Mouse (Mus musculus) kidney, adult 2 months (tissue): ENCODE results near the gene Grap2. TPM values are rescaled to one million over a fixed set of nuclear protein-coding genes. Genes with fewer than 3 reads are reported as not detected.

Experiments
- DNase-seq: peaks from one replicate; pipeline ENCODE4 v3.0.0; 2021
- H3K27ac ChIP-seq: fragments of 200-500 bp; 2 replicates; pipeline ENCODE4 v1.5.1; 2012; ENCODE audit warnings: low read depth, low read length, control low read depth, inconsistent platforms; ENCODE audit not compliant: insufficient read depth
- H3K27me3 ChIP-seq: fragments of 200-500 bp; replicated peaks from 2 replicates; pipeline ENCODE4 v1.6.1; 2012; ENCODE audit warnings: mild to moderate bottlenecking, moderate library complexity, low read length, inconsistent platforms; ENCODE audit not compliant: control insufficient read depth, insufficient read depth
- H3K36me3 ChIP-seq: fragments of 200-500 bp; 2 replicates; pipeline ENCODE4 v1.6.1; 2012; ENCODE audit warnings: mild to moderate bottlenecking, moderate library complexity, low read length, inconsistent platforms; ENCODE audit not compliant: control insufficient read depth, insufficient read depth
- H3K4me1 ChIP-seq: fragments of 200-500 bp; 2 replicates; pipeline ENCODE4 v1.6.1; 2011; ENCODE audit warnings: low read length; ENCODE audit not compliant: control insufficient read depth, insufficient read depth
- H3K4me3 ChIP-seq: fragments of 200-500 bp; 2 replicates; pipeline ENCODE4 v1.5.1; 2011; ENCODE audit warnings: mild to moderate bottlenecking, low read depth, low read length, control low read depth; ENCODE audit not compliant: insufficient read depth
- CTCF ChIP-seq: fragments of 200-500 bp; conservative IDR thresholded peaks from 2 replicates; pipeline ENCODE4 v1.5.1; 2011; ENCODE audit warnings: low read depth, mild to moderate bottlenecking, control low read depth, low read length, moderate library complexity, mixed read lengths; ENCODE audit not compliant: insufficient read depth, insufficient read length
- POLR2A ChIP-seq: fragments of 200-500 bp; IDR thresholded peaks from one replicate; pipeline ENCODE4 v1.6.1; 2011; ENCODE audit warnings: low read depth, low read length, control low read depth
- WGBS: fragments of 180-500 bp; shearing (Covaris S2); methylation state at CpG from one replicate; pipeline ENCODE4 v1.1.7; 2018; 5-methylcytosine and 5-hydroxymethylcytosine counted together
- polyA plus RNA-seq: library from polyadenylated mRNA; depleted of rRNA; stranded (reverse); fragments of >200 nt; gene quantifications from 2 replicates; pipeline ENCODE4 v1.2.3, GENCODE M21; 2012; rRNA removed

The Grap2 gene
- 0.31 and 2.5 TPM in 2 replicates for polyA plus RNA-seq

DNA sequence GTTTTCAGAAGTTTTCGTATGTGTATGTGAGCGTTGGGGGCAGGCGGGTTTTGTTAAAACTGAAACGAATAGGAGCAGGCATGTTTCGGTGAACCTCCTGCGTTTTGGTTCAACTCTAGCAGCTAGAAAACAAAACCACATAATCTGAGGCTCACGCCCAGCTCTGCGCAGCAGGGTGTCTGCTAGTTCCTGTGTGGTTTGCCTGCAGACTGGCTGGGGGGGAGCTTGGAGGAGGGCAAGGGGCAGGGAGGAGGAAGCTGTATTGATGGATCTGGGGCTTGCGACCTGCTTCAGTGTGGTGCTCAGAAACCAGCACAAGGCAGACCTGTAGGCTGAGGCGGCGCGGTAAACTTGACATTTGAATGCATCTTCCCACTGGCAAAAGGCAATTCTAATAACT, at the start of gene Grap2:
Gene Grap2 (plus strand): TSS at position 304 of the 400 bp plus-strand sequence.
- Histone ChIP-seq H3K4me1 (no peaks in the 10 kb centered on the region), H3K4me3 (no peak within 1 kb of the TSS), H3K27me3 (no peaks in the 10 kb centered on the region), H3K27ac (no peak within 1 kb of the TSS), H3K36me3 (no peaks in the 10 kb centered on the region)
- peak; percentile 17 for DNase-seq
- TF ChIP-seq CTCF (no peak), POLR2A (no peak)
- 74% methylated on average over 12 of the region's 12 CpGs for WGBS

DNA sequence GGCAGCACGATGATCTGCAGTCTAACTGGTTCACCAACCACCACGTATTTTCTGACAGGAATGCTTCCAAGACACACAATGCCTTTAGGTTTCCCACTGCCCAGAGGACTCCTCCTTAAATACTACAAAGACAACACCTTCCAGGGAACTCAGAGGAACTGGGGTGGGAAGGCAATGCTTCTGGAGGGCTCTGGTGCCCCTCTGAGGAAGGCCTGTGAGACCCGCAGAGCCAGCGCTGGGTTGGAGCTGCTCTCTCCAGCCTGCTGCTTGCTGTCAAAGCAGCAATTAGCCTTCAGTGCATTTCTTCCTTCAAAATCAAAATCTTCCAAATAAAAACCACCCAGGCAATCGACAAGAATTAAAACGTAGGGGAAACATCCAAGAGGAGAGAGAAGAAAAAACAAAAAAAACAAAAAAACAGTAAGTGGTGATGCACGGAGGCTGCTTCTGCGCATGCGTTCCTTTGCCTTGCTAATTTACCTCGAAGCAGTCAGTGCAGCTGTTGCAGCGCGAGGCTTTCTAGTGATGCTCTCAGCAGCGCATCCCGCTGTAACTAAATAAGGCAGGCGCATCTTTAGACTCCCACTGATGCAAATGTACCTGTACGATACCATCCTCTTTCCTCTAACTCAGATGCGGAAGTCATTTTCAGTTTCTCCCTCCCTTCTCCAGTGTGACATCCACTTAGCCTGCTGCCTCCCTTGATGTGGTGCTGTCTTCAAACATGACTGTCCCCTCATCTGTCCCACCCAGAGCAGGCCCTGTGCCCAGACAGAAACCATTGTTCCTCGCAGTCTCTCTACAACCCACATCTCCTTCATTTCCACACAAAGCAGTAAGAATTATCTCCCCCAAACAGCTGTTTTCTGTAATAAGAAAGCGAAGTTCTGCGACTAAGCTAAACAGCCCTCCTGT, 42.2 kb upstream of the Grap2 start:
- Histone ChIP-seq H3K4me1 (no peaks in the 10 kb centered on the region), H3K27ac (no peak overlapping the region), H3K4me3 (no peak overlapping the region), H3K36me3 (no peaks in the 10 kb centered on the region), H3K27me3 (no peaks in the 10 kb centered on the region)
- DNase-seq, result no peak
- WGBS, result 49% methylated on average over 20 of the region's 20 CpGs
- TF ChIP-seq POLR2A (no peak), CTCF (no peak)

DNA sequence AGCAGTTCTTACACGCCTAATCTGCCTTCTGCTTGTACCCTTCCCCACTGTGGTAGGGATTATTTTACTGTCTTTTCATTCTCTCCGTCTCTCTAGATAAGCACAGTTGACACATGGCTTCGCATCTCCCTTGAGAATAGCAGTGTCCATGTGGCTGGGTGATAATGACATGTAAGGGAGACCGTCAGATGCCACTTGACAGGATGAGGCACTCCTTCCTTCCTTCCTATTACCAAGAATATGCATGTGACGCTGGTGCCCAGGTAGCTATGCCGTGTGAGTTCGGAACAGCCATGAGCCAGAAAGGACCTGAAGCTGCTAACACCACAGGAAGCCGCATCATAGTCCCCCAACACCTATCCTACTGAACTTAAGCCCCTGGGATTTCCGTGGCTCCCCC, 41.4 kb upstream of the Grap2 start:
- no peak for DNase-seq
- H3K36me3 ChIP-seq, result no peaks in the 10 kb centered on the region
- TF ChIP-seq POLR2A (no peak), CTCF (no peak)
- H3K27me3 ChIP-seq, result no peaks in the 10 kb centered on the region
- WGBS, result 74% methylated on average over 9 of the region's 9 CpGs
- H3K27ac ChIP-seq, result no peak overlapping the region
- no peaks in the 10 kb centered on the region for H3K4me1 ChIP-seq
- no peak overlapping the region for H3K4me3 ChIP-seq

DNA sequence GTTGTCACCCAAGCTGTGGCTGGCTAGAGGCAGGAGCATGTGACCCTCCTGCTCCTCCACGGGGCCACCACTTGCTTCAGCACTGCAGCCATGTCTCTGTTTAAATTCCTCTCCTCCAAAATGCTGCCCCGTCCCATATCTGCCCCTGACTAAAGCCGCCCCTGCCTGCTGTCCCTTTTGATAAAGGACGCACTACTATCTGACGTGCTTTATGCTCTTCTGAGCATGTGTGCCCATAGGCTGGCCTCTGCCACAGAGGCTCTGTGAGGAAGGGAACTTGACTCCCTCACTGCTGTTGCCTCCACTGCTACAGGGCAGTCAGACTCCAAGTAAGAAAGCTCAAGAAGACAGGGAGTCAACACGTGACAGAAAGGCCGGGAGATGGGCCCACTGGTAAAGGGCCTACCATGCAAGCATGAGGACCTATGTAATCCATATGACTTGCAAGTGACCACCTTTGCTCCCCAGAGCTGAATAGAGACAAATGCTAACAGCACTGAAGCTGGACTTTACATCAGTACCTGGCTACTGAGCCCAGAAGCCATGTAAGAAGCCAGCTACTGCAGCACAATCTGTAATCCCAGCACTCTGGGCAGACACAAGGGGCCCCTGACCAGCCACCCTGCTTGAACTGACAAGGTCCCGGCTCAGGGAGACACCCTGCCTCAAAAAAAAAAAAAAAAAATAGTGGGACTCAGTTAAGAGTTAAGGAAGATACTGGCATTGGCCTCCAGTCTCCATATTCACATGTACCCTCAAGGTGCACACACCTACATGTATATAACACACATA, 39.9 kb upstream of the Grap2 start:
- WGBS, result 86% methylated on average over 8 of the region's 8 CpGs
- Histone ChIP-seq H3K4me3 (no peak overlapping the region), H3K4me1 (no peaks in the 10 kb centered on the region)

DNA sequence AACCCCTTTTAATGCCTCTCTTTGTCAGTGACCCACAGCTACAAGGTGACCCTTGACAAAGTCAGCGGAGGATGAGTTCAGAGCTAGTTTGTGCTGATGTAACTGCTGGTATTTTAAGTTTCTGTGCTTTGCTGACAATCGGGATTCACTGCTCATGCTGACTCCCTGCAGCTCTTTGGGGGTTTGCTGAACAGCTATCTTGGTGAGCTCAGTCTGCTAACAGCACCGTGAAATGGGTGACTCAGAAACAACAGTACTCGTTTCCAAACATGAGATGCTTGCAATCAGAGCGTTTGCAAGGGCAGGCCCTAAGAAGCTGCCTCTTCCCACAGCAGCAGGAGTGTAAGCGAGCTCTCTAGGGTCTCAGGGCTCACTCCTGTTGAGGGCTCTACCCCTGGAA, 39.1 kb upstream of the Grap2 start:
- DNase-seq, result no peak
- Histone ChIP-seq H3K27ac (no peak overlapping the region), H3K36me3 (no peaks in the 10 kb centered on the region), H3K4me3 (no peak overlapping the region), H3K27me3 (no peaks in the 10 kb centered on the region; the same call in 1 of the 2 replicates), H3K4me1 (no peaks in the 10 kb centered on the region)
- no peak for TF ChIP-seq POLR2A
- no peak for TF ChIP-seq CTCF
- 58% methylated on average over 6 of the region's 6 CpGs for WGBS

More for the DNA sequence above, 39.9 kb upstream of the Grap2 start:
- DNase-seq, result no peak
- TF ChIP-seq CTCF, result no peak
- TF ChIP-seq POLR2A, result no peak
- H3K27ac ChIP-seq, result no peak overlapping the region
- H3K36me3 ChIP-seq, result no peaks in the 10 kb centered on the region
- H3K27me3 ChIP-seq, result no peaks in the 10 kb centered on the region; the same call in 1 of the 2 replicates

DNA sequence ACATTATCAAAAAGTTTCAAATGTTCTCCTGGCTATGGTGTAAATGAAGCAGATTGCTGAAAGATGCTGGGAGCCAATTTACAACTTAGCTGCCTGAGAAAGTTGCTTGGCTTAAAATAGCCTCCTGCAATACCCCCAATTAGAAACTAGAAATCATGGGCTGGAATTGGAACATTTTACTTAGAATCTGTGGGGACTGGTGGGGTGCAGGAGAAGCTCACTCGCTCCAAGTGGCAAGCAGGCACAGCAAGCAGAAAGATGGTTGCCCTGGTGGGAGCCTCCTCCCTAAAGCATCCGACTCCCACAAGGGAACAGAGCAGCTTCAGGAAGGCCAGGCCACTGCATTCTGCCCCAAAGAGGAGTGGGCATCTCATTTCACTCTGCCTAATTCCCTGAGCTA, 36.3 kb upstream of the Grap2 start:
- 70% methylated on average over 2 of the region's 2 CpGs for WGBS
- no peaks in the 10 kb centered on the region for H3K4me1 ChIP-seq
- TF ChIP-seq CTCF (no peak), POLR2A (no peak)

DNA sequence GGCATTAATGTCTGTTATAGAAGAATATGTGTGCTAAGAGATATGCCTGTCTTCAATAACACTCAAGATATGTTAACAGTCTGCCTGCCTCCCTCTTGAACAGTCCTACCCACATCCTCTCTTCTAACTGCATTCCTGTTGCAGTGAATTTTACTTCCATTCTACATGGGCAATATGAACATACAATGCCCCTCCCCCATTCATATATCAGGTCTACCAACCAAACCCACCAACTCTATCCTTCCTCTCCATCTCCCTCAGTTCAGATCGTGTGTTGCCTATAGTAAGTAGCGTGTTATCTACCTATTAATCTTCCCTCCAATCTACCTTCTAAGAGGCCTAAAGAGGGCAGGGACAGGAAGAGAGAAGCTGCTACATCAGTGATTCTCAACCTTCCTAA, 34.3 kb upstream of the Grap2 start:
- no peak overlapping the region for H3K4me3 ChIP-seq
- no peak overlapping the region for H3K27ac ChIP-seq
- no peak for DNase-seq
- H3K36me3 ChIP-seq, result no peaks in the 10 kb centered on the region
- 87% methylated on average over 2 of the region's 2 CpGs for WGBS
- H3K27me3 ChIP-seq, result no peaks in the 10 kb centered on the region; the same call in 1 of the 2 replicates
- no peaks in the 10 kb centered on the region for H3K4me1 ChIP-seq
- TF ChIP-seq CTCF (no peak), POLR2A (no peak)

More for the DNA sequence above, 36.3 kb upstream of the Grap2 start:
- Histone ChIP-seq H3K27me3 (no peaks in the 10 kb centered on the region; the same call in 1 of the 2 replicates), H3K27ac (no peak overlapping the region), H3K36me3 (no peaks in the 10 kb centered on the region), H3K4me3 (no peak overlapping the region)
- DNase-seq, result no peak
